Mouse (Mus musculus): Measurements from ENCODE around the gene Pxk. TPM values are rescaled to one million over a fixed set of nuclear protein-coding genes. Genes with fewer than 3 reads are reported as not detected.

The Pxk gene
- polyA plus RNA-seq, 1 experiment from 2014 or later, result 39.0 TPM

DNA sequence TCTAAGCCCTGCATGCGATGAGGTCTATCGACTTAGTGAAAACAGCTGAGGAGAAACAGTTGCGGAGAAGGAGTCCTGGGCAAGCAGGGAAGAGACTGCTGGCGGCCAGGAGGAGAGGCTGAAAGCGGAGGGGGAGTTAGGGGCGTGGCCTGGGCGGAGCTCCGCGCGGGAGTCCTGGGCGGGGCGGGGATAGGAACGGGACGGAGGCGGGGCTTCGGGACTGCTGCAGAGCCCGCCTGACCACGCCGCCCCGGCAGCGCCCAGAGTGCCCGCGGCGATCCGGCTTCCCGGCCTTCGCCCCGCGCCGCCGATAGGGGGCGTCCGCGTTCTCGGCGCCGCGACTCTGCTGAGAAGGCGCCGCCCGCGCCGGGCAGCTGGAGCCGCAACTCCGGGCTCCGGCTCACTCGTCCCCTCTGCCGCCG lies 115.8 kb downstream of the Pxk start, which contains the start of gene Kctd6:
Gene Kctd6, plus strand, starts transcription at position 338 of the 422 bp plus-strand sequence.
- Histone ChIP-seq H3K27ac (peak within 1 kb of the TSS; percentile 94), H3K27me3 (replicated peaks) (no peaks in the 10 kb centered on the region), H3K9ac (peak within 1 kb of the TSS; percentile 89), H3K4me2 (peak within 1 kb of the TSS; percentile 89), H3K4me3 (replicated peaks) (peak within 1 kb of the TSS; percentile 71), H3K9me3 (no peaks in the 10 kb centered on the region), H3K4me1 (no peaks in the 10 kb centered on the region; the same call in 1 of the 2 replicates), H3K36me3 (no peaks in the 10 kb centered on the region)
- WGBS, result under 1% methylated on average over 38 of the region's 49 CpGs
- ATAC-seq (ENCODE audit: insufficient read depth, low FRiP score, low read depth), result peak; percentile 97

Other genes with a start within 250 kb of the Pxk start
- gene Gm45521, start 140.9 kb upstream of the Pxk start, polyA plus RNA-seq (2015; fragmentation: Nextera tagmentation; extraction: Ambion mirVana), result 0.21 TPM in 1 of 2 replicates, not detected in the other
- gene Dnase1l3, start 103.6 kb upstream of the Pxk start, polyA plus RNA-seq (2015; fragmentation: Nextera tagmentation; extraction: Ambion mirVana), result 0.94 and 0.99 TPM in 2 replicates
- gene Abhd6, start 95.3 kb upstream of the Pxk start, polyA plus RNA-seq (2015; fragmentation: Nextera tagmentation; extraction: Ambion mirVana), result 18.9 and 21.2 TPM in 2 replicates
- gene Rpp14, start 17.8 kb upstream of the Pxk start, polyA plus RNA-seq (2015; fragmentation: Nextera tagmentation; extraction: Ambion mirVana), result 48.8 and 52.3 TPM in 2 replicates
- gene Pdhb, start 74.8 kb downstream of the Pxk start, polyA plus RNA-seq (2015; fragmentation: Nextera tagmentation; extraction: Ambion mirVana), result 176 and 189 TPM in 2 replicates
- gene Kctd6, start 115.9 kb downstream of the Pxk start, polyA plus RNA-seq (2015; fragmentation: Nextera tagmentation; extraction: Ambion mirVana), result 12.9 and 14.2 TPM in 2 replicates
- gene Acox2, start 161.1 kb downstream of the Pxk start, polyA plus RNA-seq (2015; fragmentation: Nextera tagmentation; extraction: Ambion mirVana), result 2.1 and 3.1 TPM in 2 replicates
- gene Fam107a, start 219.8 kb downstream of the Pxk start, polyA plus RNA-seq (2015; fragmentation: Nextera tagmentation; extraction: Ambion mirVana), result 0.22 and 0.23 TPM in 2 replicates